Mouse (Mus musculus) adrenal gland, adult 18-20 months (tissue): ENCODE measurements around the gene Fut1. TPM values are rescaled to one million over a fixed set of nuclear protein-coding genes. Genes with fewer than 3 reads are reported as not detected.

Experiments
- DNase-seq, 2 experiments: peaks; one replicate each; pipeline ENCODE4 v3.0.0; 2021 to 2022; ENCODE audit warnings: low spot score in 2 of 2
- long read RNA-seq, 2 experiments: library from polyadenylated mRNA; stranded (forward); transcript quantifications; one replicate each; pipeline ENCODE4 v2.0.0; 2021
- total RNA-seq, 2 experiments: library from RNA; stranded (reverse); gene quantifications; 1 replicate in 1 of 2; 2 replicates in 1 of 2; pipeline ENCODE4 v1.2.3; 2021

Fut1 gene
- total RNA-seq, result not detected
- long read RNA-seq, experiment 1, result 0 reads
- long read RNA-seq, experiment 2, result 0 reads

- no peak for DNase-seq
Observed at GRCm38 (mm10) chr7:45617042-45617695, at the start of gene Fut1. Gene Fut1, plus strand, starts transcription at chr7:45617289.

GRCm38 (mm10) chr7:45567780-45568516, 49.1 kb upstream of the Fut1 start:
- DNase-seq, result peak; percentile 80 to 82

- DNase-seq, result no peak
Observed at GRCm38 (mm10) chr7:45568601-45569473, 48.3 kb upstream of the Fut1 start.

- peak; percentile 79 to 84 for DNase-seq
Observed at GRCm38 (mm10) chr7:45570103-45570741, 46.9 kb upstream of the Fut1 start, which contains the start of gene Bcat2. Gene Bcat2, plus strand, starts transcription at chr7:45570153.

- no peak for DNase-seq
Observed at GRCm38 (mm10) chr7:45571966-45572365, 45.1 kb upstream of the Fut1 start.

- no peak for DNase-seq
Observed at GRCm38 (mm10) chr7:45573954-45574353, 43.1 kb upstream of the Fut1 start.

- DNase-seq, result no peak
Observed at GRCm38 (mm10) chr7:45574472-45575379, 42.4 kb upstream of the Fut1 start.

- no peak for DNase-seq
Observed at GRCm38 (mm10) chr7:45585923-45586322, 31.2 kb upstream of the Fut1 start.

GRCm38 (mm10) chr7:45587631-45588592, 29.2 kb upstream of the Fut1 start:
- DNase-seq, result peak in 1 of 2 experiments; percentile 2

- DNase-seq, result peak; percentile 85 to 86
Observed at GRCm38 (mm10) chr7:45589173-45589572, 27.9 kb upstream of the Fut1 start.

GRCm38 (mm10) chr7:45589898-45590297, 27.2 kb upstream of the Fut1 start:
- DNase-seq, result no peak

GRCm38 (mm10) chr7:45590874-45591273, 26.2 kb upstream of the Fut1 start:
- DNase-seq, result no peak

GRCm38 (mm10) chr7:45591880-45592279, 25.2 kb upstream of the Fut1 start:
- no peak for DNase-seq

GRCm38 (mm10) chr7:45593118-45593815, 23.8 kb upstream of the Fut1 start:
- DNase-seq, result peak; percentile 67 to 78

GRCm38 (mm10) chr7:45595176-45595575, 21.9 kb upstream of the Fut1 start:
- DNase-seq, result no peak

- DNase-seq, result no peak
Observed at GRCm38 (mm10) chr7:45596107-45596506, 21.0 kb upstream of the Fut1 start.

GRCm38 (mm10) chr7:45597013-45597412, 20.1 kb upstream of the Fut1 start:
- no peak for DNase-seq

- no peak for DNase-seq
Observed at GRCm38 (mm10) chr7:45597527-45597926, 19.6 kb upstream of the Fut1 start.
